Mouse (Mus musculus): ENCODE data around the gene Leo1. TPM values are rescaled to one million over a fixed set of nuclear protein-coding genes. Genes with fewer than 3 reads are reported as not detected.
A peak's percentile ranks its signal among the peaks of the same experiment; 100 is the strongest.
"Not testable (repeated sequence)": the region's sequence is repeated elsewhere in the genome, so short reads cannot be mapped to it uniquely, and the experiment has no call there.

The Leo1 gene
- polyA plus RNA-seq, 1 experiment from 2014 or later: 43.0 TPM

DNA sequence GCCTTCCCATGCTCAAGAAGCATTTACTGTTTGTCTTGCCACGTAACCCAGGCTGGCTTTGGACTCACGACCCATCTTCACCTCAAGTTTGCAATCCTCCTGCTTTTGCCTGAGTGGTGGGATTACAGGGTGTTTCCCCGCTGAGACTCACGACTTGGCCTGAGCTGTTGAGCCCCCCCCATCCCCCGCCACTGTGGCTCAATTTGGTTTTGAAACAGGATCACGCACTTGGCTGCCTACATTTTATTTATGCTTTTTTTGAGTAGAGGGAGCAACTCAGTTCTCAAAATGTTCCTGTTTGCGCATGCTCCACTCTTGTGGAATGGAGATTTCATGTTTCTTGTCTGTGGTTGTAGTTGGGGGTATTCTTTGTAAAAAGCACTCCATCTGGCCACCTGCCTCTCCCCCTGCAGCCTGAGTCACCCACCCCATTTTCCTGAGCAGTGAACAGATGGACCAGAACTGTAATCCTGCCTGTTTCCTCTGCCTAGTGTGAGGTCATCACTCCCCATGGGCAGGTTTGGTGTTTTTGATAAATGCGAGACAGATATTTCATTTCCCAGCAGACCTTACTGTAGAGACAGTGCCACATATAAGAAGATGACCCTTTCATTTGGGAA, 37.9 kb downstream of the Leo1 start:
- no peak overlapping the region for H3K9ac ChIP-seq (ENCODE audit: low read depth, low read length)
- H3K9me3 ChIP-seq (ENCODE audit: control insufficient read depth, low read length): no peaks in the 10 kb centered on the region
- ATAC-seq: peak; percentile 79; the same call in 1 of the 2 replicates
- no peaks in the 10 kb centered on the region for H3K4me1 ChIP-seq (ENCODE audit: control insufficient read depth, insufficient read depth, low read depth, low read length)
- no peaks in the 10 kb centered on the region for H3K36me3 ChIP-seq (ENCODE audit: control insufficient read depth, insufficient read depth, low read length)
- peak overlapping the region; percentile 17; the same call in 1 of the 2 replicates for H3K27ac ChIP-seq (ENCODE audit: low read depth, low read length)
- H3K4me2 ChIP-seq (ENCODE audit: low read length): no peak overlapping the region
- H3K4me3 ChIP-seq (ENCODE audit: low read length): no peak overlapping the region
- no peaks in the 10 kb centered on the region for H3K27me3 ChIP-seq (replicated peaks; ENCODE audit: control insufficient read depth, insufficient read depth, low read length)
- 62% methylated on average over 8 of the region's 8 CpGs for WGBS

DNA sequence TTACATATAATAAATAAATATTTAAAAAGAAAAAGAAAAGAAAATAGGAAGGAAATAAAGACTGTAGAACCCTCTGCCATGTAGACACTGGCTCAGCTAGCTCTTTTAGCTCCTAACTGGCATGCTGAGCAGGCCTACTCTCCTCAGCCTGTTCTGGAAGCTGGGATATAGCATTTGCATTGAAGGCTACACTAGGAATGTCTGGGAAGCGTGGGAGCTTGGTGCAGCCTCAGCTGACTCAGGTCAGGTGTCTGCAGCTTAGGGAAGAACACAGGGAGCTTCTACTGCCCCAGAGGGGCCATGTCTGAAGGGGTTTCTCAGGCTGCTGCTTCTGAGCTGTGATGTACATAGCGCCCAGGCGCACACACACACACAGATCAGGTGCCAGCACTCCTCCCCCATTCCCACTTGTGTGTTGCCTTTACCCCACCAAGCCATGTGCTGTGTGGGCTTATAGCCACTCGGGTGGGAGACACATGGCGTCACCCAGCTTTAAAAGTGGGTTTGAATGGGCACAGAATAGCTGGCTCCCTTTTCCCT, 39.3 kb downstream of the Leo1 start:
- no peaks in the 10 kb centered on the region for H3K4me1 ChIP-seq (ENCODE audit: control insufficient read depth, insufficient read depth, low read depth, low read length)
- H3K36me3 ChIP-seq (ENCODE audit: control insufficient read depth, insufficient read depth, low read length): no peaks in the 10 kb centered on the region
- H3K27ac ChIP-seq (ENCODE audit: low read depth, low read length): no peak overlapping the region
- H3K4me2 ChIP-seq (ENCODE audit: low read length): no peak overlapping the region
- H3K9ac ChIP-seq (ENCODE audit: low read depth, low read length): no peak overlapping the region
- no peaks in the 10 kb centered on the region for H3K27me3 ChIP-seq (replicated peaks; ENCODE audit: control insufficient read depth, insufficient read depth, low read length)
- no peaks in the 10 kb centered on the region for H3K9me3 ChIP-seq (ENCODE audit: control insufficient read depth, low read length)
- no peak overlapping the region for H3K4me3 ChIP-seq (ENCODE audit: low read length)
- WGBS: 83% methylated on average over 5 of the region's 5 CpGs
- 0 out of 2 replicates have a peak, but pooled peaks have one; percentile 27 for ATAC-seq

- H3K27ac ChIP-seq (ENCODE audit: low read depth, low read length): no peak overlapping the region
- H3K4me3 ChIP-seq (ENCODE audit: low read length): no peak overlapping the region
- no peaks in the 10 kb centered on the region for H3K27me3 ChIP-seq (replicated peaks; ENCODE audit: control insufficient read depth, insufficient read depth, low read length)
- H3K4me2 ChIP-seq (ENCODE audit: low read length): no peak overlapping the region
- H3K36me3 ChIP-seq (ENCODE audit: control insufficient read depth, insufficient read depth, low read length): no peaks in the 10 kb centered on the region
- no peak for ATAC-seq
- H3K9ac ChIP-seq (ENCODE audit: low read depth, low read length): no peak overlapping the region
- no peaks in the 10 kb centered on the region for H3K9me3 ChIP-seq (ENCODE audit: control insufficient read depth, low read length)
- 94% methylated on average over 6 of the region's 6 CpGs for WGBS
- no peaks in the 10 kb centered on the region for H3K4me1 ChIP-seq (ENCODE audit: control insufficient read depth, insufficient read depth, low read depth, low read length)
Measured at GRCm38 (mm10) chr9:75485231-75485630, 43.9 kb downstream of the Leo1 start.

DNA sequence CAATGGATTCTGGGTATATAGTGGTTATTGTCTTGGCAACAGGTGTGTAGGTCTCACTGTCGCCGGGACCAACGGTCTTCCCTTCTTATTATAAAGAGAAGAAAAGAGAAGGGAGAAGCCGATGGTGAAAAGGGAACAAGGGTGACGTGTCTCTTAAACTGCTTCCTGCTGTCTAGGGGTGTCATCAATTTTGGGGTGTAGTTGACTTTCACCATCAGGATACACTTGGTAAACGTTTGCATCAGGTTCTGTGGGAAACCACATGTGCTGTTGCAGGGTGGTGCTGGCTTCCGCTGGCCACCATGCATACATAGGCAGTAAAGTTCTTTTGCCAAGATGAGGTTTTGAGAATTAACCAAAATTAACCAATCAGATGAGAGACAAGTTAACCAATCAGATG, 46.9 kb downstream of the Leo1 start:
- WGBS: 95% methylated on average over 7 of the region's 7 CpGs
- H3K9ac ChIP-seq (ENCODE audit: low read depth, low read length); H3K27me3 ChIP-seq (replicated peaks; ENCODE audit: control insufficient read depth, insufficient read depth, low read length); H3K36me3 ChIP-seq (ENCODE audit: control insufficient read depth, insufficient read depth, low read length); H3K4me3 ChIP-seq (ENCODE audit: low read length); H3K4me1 ChIP-seq (ENCODE audit: control insufficient read depth, insufficient read depth, low read depth, low read length); H3K4me2 ChIP-seq (ENCODE audit: low read length); H3K27ac ChIP-seq (ENCODE audit: low read depth, low read length); H3K9me3 ChIP-seq (ENCODE audit: control insufficient read depth, low read length); ATAC-seq: not testable (repeated sequence)

- H3K4me3 ChIP-seq (ENCODE audit: low read length): no peak overlapping the region
- WGBS: 86% methylated on average over 9 of the region's 9 CpGs
Measured at GRCm38 (mm10) chr9:75494407-75495005, 53.2 kb downstream of the Leo1 start.

GRCm38 (mm10) chr9:75495945-75496344, 54.6 kb downstream of the Leo1 start:
- peaks cover 8% of the 10 kb centered on the region; the same call in 1 of the 2 replicates for H3K36me3 ChIP-seq (ENCODE audit: control insufficient read depth, insufficient read depth, low read length)
- H3K4me3 ChIP-seq (ENCODE audit: low read length): no peak overlapping the region
- H3K4me1 ChIP-seq (ENCODE audit: control insufficient read depth, insufficient read depth, low read depth, low read length): no peaks in the 10 kb centered on the region
- H3K9me3 ChIP-seq (ENCODE audit: control insufficient read depth, low read length): no peaks in the 10 kb centered on the region
- no peak overlapping the region for H3K4me2 ChIP-seq (ENCODE audit: low read length)
- H3K9ac ChIP-seq (ENCODE audit: low read depth, low read length): no peak overlapping the region
- 88% methylated on average over 10 of the region's 10 CpGs for WGBS
- no peaks in the 10 kb centered on the region for H3K27me3 ChIP-seq (replicated peaks; ENCODE audit: control insufficient read depth, insufficient read depth, low read length)
- H3K27ac ChIP-seq (ENCODE audit: low read depth, low read length): no peak overlapping the region
- no peak for ATAC-seq

More at GRCm38 (mm10) chr9:75494407-75495005, 53.2 kb downstream of the Leo1 start:
- Histone ChIP-seq H3K27ac (ENCODE audit: low read depth, low read length) (no peak overlapping the region), H3K27me3 (replicated peaks; ENCODE audit: control insufficient read depth, insufficient read depth, low read length) (no peaks in the 10 kb centered on the region), H3K9ac (ENCODE audit: low read depth, low read length) (no peak overlapping the region), H3K4me2 (ENCODE audit: low read length) (no peak overlapping the region), H3K36me3 (ENCODE audit: control insufficient read depth, insufficient read depth, low read length) (peaks cover 8% of the 10 kb centered on the region; the same call in 1 of the 2 replicates), H3K4me1 (ENCODE audit: control insufficient read depth, insufficient read depth, low read depth, low read length) (no peaks in the 10 kb centered on the region), H3K9me3 (ENCODE audit: control insufficient read depth, low read length) (no peaks in the 10 kb centered on the region)
- ATAC-seq: no peak

DNA sequence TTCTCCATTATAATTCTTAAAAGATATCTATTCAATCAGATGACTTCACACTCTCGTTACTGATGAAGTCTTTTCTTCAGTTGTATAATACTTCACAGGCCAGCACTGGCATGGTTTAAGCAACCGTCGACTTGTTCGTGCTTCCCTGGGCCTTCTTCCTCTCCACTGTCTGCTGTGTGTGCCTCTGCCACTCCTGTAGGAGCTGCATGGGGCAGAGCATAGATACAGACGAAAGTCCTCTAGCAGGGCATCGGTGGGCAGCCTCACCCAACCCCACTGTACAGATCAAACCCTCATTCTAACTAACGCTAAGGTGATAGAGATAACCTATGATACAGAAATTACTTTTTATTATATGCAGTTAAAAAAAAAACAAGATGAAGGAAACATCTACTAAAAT, 57.2 kb downstream of the Leo1 start:
- Histone ChIP-seq H3K9me3 (ENCODE audit: control insufficient read depth, low read length) (no peaks in the 10 kb centered on the region), H3K27me3 (replicated peaks; ENCODE audit: control insufficient read depth, insufficient read depth, low read length) (no peaks in the 10 kb centered on the region), H3K4me2 (ENCODE audit: low read length) (no peak overlapping the region), H3K9ac (ENCODE audit: low read depth, low read length) (no peak overlapping the region), H3K4me1 (ENCODE audit: control insufficient read depth, insufficient read depth, low read depth, low read length) (no peaks in the 10 kb centered on the region), H3K4me3 (ENCODE audit: low read length) (no peak overlapping the region), H3K36me3 (ENCODE audit: control insufficient read depth, insufficient read depth, low read length) (peaks cover 19% of the 10 kb centered on the region), H3K27ac (ENCODE audit: low read depth, low read length) (no peak overlapping the region)
- ATAC-seq: no peak
- 95% methylated on average over 7 of the region's 7 CpGs for WGBS

DNA sequence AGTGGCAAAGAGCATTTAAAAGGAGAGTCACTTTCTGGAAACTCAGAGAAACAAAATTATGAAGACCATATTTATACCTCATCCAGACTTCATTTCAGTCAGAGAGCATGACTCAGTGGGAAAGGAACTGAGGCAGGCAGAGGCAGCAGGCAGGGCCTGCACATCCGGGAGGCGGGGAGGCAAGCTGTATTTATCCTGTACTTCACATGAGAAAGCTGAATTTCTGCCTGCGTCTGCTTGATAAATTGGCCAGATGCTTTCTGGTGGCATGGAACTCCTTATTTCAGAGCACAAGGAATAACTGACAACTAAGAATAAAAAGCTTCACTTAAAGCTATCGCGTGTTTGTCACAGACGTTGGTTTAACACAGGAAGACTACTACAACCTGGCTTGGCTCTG, 63.0 kb downstream of the Leo1 start:
- Histone ChIP-seq H3K9me3 (ENCODE audit: control insufficient read depth, low read length) (no peaks in the 10 kb centered on the region), H3K27me3 (replicated peaks; ENCODE audit: control insufficient read depth, insufficient read depth, low read length) (no peaks in the 10 kb centered on the region), H3K4me3 (ENCODE audit: low read length) (no peak overlapping the region), H3K4me1 (ENCODE audit: control insufficient read depth, insufficient read depth, low read depth, low read length) (no peaks in the 10 kb centered on the region), H3K9ac (ENCODE audit: low read depth, low read length) (no peak overlapping the region), H3K4me2 (ENCODE audit: low read length) (no peak overlapping the region), H3K27ac (ENCODE audit: low read depth, low read length) (no peak overlapping the region), H3K36me3 (ENCODE audit: control insufficient read depth, insufficient read depth, low read length) (peaks cover 35% of the 10 kb centered on the region)
- 94% methylated on average over 6 of the region's 6 CpGs for WGBS
- ATAC-seq: no peak

- 0 out of 2 replicates have a peak, but pooled peaks have one; percentile 34 for ATAC-seq
- H3K4me1 ChIP-seq (ENCODE audit: control insufficient read depth, insufficient read depth, low read depth, low read length): no peaks in the 10 kb centered on the region
- 64% methylated on average over 8 of the region's 8 CpGs for WGBS
- H3K4me3 ChIP-seq (ENCODE audit: low read length): no peak overlapping the region
- no peak overlapping the region for H3K9ac ChIP-seq (ENCODE audit: low read depth, low read length)
- H3K9me3 ChIP-seq (ENCODE audit: control insufficient read depth, low read length): no peaks in the 10 kb centered on the region
- no peak overlapping the region for H3K4me2 ChIP-seq (ENCODE audit: low read length)
- H3K27me3 ChIP-seq (replicated peaks; ENCODE audit: control insufficient read depth, insufficient read depth, low read length): no peaks in the 10 kb centered on the region
- peak overlapping the region; percentile 26; the same call in 1 of the 2 replicates for H3K27ac ChIP-seq (ENCODE audit: low read depth, low read length)
- H3K36me3 ChIP-seq (ENCODE audit: control insufficient read depth, insufficient read depth, low read length): peaks cover 21% of the 10 kb centered on the region
Measured at GRCm38 (mm10) chr9:75511236-75511939, 70.1 kb downstream of the Leo1 start.

All from hindbrain, embryonic 16.5 days (tissue).